25 mouse cellular contexts compared by ENCODE assay signal in genomic region chr2:146050069-146050468, GRCm38 (mm10).
"Had no signal": no experiment of that assay in that cellular context is flagged by ENCODE, and none has a peak within 500 bp of the region (broad histone marks: within the 10 kb centered on the region; RNA-seq: fewer than 3 reads in every experiment).

No protein-coding gene starts in this region.

- H3K4me1 ChIP-seq: limb, embryonic 15.5 days; liver, embryonic 12.5 days had no signal

- ATAC-seq: hindbrain, postnatal 0 days; intestine, embryonic 16.5 days; liver, embryonic 12.5 days had no signal

- H3K9ac ChIP-seq: heart, embryonic 12.5 days; hindbrain, embryonic 15.5 days; kidney, embryonic 15.5 days; limb, embryonic 13.5 days; limb, embryonic 15.5 days; liver, embryonic 12.5 days; liver, embryonic 14.5 days had no signal

- DNase-seq: gastrocnemius, adult 2 months; gastrocnemius, postnatal 10 days; gastrocnemius, postnatal 25 days; heart, adult 18-20 months; heart, postnatal 10 days; heart, postnatal 36 days; kidney, adult 11 months; kidney, adult 2 months; kidney, adult 9 months; kidney, postnatal 14 days; kidney, postnatal 36 days; layer of hippocampus, adult 9-11 months; layer of hippocampus, postnatal 36 days; left cerebral cortex, postnatal 4 days had no signal

- H3K4me2 ChIP-seq: heart, embryonic 12.5 days; hindbrain, embryonic 15.5 days; kidney, embryonic 15.5 days; limb, embryonic 13.5 days; limb, embryonic 15.5 days; liver, embryonic 12.5 days had no signal

- H3K27ac ChIP-seq: gastrocnemius, adult 2 months; heart, embryonic 10.5 days; hindbrain, embryonic 15.5 days; hindbrain, postnatal 0 days; kidney, embryonic 15.5 days; kidney, postnatal 0 days; limb, embryonic 13.5 days; limb, embryonic 15.5 days; liver, embryonic 12.5 days; liver, embryonic 14.5 days had no signal

- H3K9me3 ChIP-seq: heart, embryonic 10.5 days; heart, embryonic 12.5 days; hindbrain, embryonic 15.5 days; kidney, embryonic 15.5 days; limb, embryonic 13.5 days; limb, embryonic 15.5 days; liver, embryonic 12.5 days had no signal

- H3K36me3 ChIP-seq: heart, embryonic 10.5 days; heart, embryonic 12.5 days; hindbrain, embryonic 15.5 days; kidney, embryonic 15.5 days; limb, embryonic 13.5 days; limb, embryonic 15.5 days; liver, embryonic 12.5 days had no signal

- H3K4me3 ChIP-seq: gastrocnemius, adult 2 months; heart, embryonic 10.5 days; heart, embryonic 12.5 days; hindbrain, embryonic 15.5 days; kidney, embryonic 15.5 days; limb, embryonic 13.5 days; limb, embryonic 15.5 days; liver, embryonic 12.5 days had no signal

- H3K27me3 ChIP-seq: heart, embryonic 12.5 days; hindbrain, embryonic 15.5 days; kidney, embryonic 15.5 days; limb, embryonic 15.5 days had no signal
